Mouse (Mus musculus): ENCODE results near the gene Vdac2. TPM values are rescaled to one million over a fixed set of nuclear protein-coding genes. Genes with fewer than 3 reads are reported as not detected.

The Vdac2 gene
- polyA plus RNA-seq, 1 experiment from 2014 or later: 221 TPM

DNA sequence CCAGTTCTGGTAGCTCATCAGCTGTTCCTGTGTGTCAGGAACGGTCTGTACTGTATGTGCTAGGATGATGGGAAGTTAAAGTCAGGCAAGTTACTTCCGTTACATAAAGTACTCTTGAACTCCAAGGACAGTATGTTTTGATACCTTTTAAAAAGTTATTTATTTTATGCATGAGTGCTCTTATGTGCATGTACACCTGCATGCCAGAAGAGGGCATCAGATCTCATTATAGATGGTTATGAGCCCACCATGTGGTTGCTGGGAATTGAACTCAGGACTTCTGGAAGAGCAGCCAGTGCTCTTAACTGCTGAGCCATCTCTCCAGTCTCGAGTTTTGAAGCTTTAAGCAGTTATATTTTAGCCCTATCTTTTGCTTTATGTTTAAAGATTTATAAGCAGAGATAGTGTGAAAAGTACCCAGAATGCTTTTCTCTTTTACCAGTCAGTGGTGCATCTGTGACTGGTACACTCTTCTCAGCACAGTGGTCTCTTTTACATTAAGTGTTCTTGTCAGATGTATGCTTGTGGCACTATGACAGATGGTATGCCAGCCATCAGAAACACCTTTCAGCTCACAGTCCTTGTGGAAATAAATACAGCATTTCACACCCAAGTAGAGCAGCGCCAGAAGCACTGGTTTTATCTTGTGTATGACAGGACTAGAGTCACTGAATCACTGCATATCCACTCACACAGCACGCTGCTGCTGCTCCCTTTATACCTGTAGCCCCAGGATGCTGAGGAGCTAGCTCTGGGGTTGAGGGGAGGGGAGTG lies 17.0 kb downstream of the Vdac2 start:
- Histone ChIP-seq H3K36me3 (peaks cover 97% of the 10 kb centered on the region), H3K4me2 (replicated peaks) (no peak overlapping the region), H3K27ac (replicated peaks) (no peak overlapping the region), H3K27me3 (no peaks in the 10 kb centered on the region), H3K4me3 (replicated peaks) (no peak overlapping the region), H3K9me3 (replicated peaks) (no peaks in the 10 kb centered on the region), H3K4me1 (peaks cover 3% of the 10 kb centered on the region), H3K9ac (no peak overlapping the region)
- no peak for ATAC-seq (ENCODE audit: insufficient number of reproducible peaks, low FRiP score, low TSS enrichment, low read depth)
- WGBS: 89% methylated on average over 5 of the region's 5 CpGs

DNA sequence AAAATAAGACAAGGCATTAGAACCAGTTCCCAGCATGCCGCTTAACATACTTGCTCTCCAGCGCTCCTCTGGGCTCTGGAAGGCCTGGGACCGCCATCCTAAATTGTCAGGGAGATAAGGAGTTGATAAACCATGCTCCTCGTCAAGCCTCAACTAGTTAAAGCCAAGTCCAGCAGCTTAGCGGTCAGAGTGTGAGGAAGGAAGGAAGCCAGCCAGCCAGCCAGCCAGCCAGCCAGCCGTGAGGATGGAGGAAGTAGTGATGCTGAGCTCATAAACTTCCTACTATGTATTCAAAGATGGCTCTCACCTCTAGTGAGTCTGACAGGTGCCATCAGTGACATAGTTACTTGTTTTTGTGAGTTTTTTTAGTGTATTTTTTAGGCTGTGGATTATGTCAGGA lies 18.2 kb downstream of the Vdac2 start:
- Histone ChIP-seq H3K4me2 (replicated peaks) (no peak overlapping the region), H3K9ac (no peak overlapping the region), H3K4me1 (peaks cover 16% of the 10 kb centered on the region), H3K36me3 (peaks cover 85% of the 10 kb centered on the region), H3K9me3 (replicated peaks) (no peaks in the 10 kb centered on the region), H3K4me3 (replicated peaks) (no peak overlapping the region), H3K27me3 (no peaks in the 10 kb centered on the region), H3K27ac (replicated peaks) (no peak overlapping the region)
- ATAC-seq (ENCODE audit: insufficient number of reproducible peaks, low FRiP score, low TSS enrichment, low read depth): no peak
- 81% methylated on average over 6 of the region's 6 CpGs for WGBS

DNA sequence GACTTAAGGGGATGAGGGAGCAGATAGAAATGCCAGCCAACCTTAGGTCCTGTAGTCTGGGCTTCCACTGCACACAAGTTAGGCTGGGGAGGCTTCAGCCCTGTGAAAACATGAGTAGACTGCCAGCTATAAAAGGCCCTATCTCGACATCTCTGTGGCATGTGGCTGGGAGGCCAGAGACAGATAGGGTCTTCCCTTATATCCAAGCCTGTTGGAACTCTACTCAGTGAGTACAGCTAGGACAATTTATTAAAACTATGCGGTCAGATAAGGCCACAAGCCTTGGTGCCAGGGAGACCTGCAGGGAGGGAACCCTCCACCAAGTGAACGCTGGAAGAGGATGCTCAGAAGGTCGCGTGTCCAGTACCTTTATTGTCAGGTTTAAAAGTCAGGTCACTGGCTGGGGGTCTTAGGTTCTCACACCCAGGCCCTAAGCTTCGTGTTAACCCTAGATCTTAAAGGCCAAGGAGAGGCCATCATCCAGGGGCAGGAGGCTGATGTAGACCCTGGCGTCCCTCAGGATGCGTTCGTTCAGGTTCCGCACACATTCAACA lies 21.9 kb downstream of the Vdac2 start:
- H3K4me1 ChIP-seq: peaks cover 28% of the 10 kb centered on the region
- no peak overlapping the region for H3K9ac ChIP-seq
- H3K4me2 ChIP-seq (replicated peaks): peak overlapping the region; percentile 98
- peak overlapping the region; percentile 17 for H3K27ac ChIP-seq (replicated peaks)
- H3K27me3 ChIP-seq: no peaks in the 10 kb centered on the region
- H3K36me3 ChIP-seq: peaks cover 48% of the 10 kb centered on the region
- ATAC-seq (ENCODE audit: insufficient number of reproducible peaks, low FRiP score, low TSS enrichment, low read depth): no peak
- 25% methylated on average over 10 of the region's 10 CpGs for WGBS
- H3K4me3 ChIP-seq (replicated peaks): peak overlapping the region; percentile 79
- H3K9me3 ChIP-seq (replicated peaks): no peaks in the 10 kb centered on the region

DNA sequence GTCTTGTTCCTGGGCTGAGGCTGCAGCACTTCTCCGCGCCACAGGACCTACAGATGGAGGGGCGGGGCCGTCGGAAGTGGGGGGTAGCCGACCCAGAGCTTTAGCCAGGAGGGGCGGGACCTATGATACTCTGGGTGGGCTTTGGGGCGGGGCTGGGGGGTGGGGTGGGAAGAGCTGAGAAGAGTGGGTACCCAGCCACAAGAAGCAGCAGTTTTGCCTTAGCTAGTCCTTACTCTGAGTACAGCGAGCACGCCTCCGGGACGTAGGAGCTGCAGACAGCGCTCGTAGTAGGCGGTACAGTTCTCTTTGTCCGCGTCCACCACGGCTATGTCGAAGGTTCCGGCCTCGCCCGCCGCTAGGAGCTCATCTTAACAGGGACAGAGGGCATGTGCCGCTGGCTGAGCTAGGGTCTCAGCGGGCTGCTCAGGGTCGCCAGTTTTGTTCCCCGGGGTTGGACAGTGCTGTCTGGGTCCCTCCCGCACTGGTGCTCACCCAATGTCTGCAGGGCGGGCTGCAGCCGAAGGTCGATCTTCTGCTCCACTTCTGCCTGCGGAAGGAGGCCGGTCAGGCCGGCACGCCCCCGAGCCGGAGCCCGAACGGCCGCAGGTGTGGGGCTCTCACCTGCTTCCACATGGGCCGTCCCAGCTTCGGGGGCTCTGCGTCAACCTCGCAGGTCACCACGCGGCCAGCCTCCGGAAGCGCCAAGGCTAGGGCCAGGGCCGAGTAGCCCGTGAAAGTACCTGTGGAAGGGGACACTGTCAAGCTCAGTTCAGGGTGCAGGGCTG lies 22.5 kb downstream of the Vdac2 start:
- Histone ChIP-seq H3K9me3 (replicated peaks) (no peaks in the 10 kb centered on the region), H3K4me1 (peaks cover 35% of the 10 kb centered on the region), H3K27me3 (no peaks in the 10 kb centered on the region), H3K9ac (peak overlapping the region; percentile 60), H3K27ac (replicated peaks) (peak overlapping the region; percentile 17), H3K4me2 (replicated peaks) (peak overlapping the region; percentile 98), H3K4me3 (replicated peaks) (peak overlapping the region; percentile 79), H3K36me3 (peaks cover 41% of the 10 kb centered on the region)
- under 1% methylated on average over 50 of the region's 50 CpGs for WGBS
- peak; percentile 61; the same call in 1 of the 2 replicates for ATAC-seq (ENCODE audit: insufficient number of reproducible peaks, low FRiP score, low TSS enrichment, low read depth)

DNA sequence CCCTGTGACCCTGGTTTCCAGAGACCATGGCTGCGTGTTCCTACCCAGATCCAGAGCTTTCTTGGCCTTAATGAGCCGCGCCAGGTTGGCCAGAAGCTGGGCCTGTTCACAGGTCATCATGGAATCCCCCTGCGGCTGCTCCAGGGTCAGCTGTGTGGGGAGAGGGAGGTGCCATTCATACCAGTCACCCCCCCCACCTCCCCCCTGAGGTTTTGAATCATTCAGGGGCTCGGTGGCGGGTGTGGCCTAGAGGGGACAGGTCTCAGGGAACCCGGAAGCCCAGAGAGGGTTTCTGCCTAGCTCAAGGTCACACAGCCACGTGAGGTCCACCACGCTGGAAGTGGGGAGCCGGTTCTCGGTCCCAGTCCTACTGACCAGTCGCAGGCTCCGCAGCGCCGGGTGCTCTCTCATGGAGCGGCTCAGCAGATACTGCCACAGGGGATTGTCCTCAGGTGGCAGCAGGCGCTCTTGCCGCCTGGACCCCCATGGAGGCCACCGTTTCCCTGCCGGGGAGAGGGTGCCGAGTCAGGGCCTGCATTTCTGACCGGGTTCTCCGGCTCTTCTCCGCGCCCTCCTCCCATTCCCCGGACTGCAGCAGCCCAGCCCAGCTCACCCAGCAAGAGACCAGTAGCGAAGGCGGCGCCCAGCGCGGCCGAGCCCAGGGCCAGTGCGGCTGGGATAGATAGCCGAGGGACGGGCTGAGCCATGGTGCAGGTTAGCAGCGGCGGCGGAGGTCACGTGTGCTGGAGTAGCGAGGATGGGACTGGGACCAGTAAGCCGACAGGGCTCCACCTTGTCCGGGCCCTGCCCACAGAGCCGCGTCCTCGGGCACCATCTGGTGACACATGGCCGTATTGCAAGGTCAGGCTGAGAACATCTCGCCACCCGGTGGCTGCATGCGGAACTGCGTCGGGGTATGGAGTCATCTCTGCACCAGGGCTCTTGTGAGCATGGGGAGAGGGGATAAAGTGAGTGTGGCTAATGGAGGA lies 23.4 kb downstream of the Vdac2 start, which contains the start of gene Comtd1:
Gene Comtd1, minus strand, starts transcription at position 812 of the 989 bp plus-strand sequence.
- WGBS: under 1% methylated on average over 51 of the region's 51 CpGs
- Histone ChIP-seq H3K36me3 (peaks cover 33% of the 10 kb centered on the region), H3K4me1 (peaks cover 44% of the 10 kb centered on the region), H3K27me3 (no peaks in the 10 kb centered on the region), H3K27ac (replicated peaks) (peak within 1 kb of the TSS; percentile 17), H3K9me3 (replicated peaks) (no peaks in the 10 kb centered on the region), H3K9ac (peak within 1 kb of the TSS; percentile 60), H3K4me3 (replicated peaks) (peak within 1 kb of the TSS; percentile 79), H3K4me2 (replicated peaks) (peak within 1 kb of the TSS; percentile 98)
- peak; percentile 84 for ATAC-seq (ENCODE audit: insufficient number of reproducible peaks, low FRiP score, low TSS enrichment, low read depth)

DNA sequence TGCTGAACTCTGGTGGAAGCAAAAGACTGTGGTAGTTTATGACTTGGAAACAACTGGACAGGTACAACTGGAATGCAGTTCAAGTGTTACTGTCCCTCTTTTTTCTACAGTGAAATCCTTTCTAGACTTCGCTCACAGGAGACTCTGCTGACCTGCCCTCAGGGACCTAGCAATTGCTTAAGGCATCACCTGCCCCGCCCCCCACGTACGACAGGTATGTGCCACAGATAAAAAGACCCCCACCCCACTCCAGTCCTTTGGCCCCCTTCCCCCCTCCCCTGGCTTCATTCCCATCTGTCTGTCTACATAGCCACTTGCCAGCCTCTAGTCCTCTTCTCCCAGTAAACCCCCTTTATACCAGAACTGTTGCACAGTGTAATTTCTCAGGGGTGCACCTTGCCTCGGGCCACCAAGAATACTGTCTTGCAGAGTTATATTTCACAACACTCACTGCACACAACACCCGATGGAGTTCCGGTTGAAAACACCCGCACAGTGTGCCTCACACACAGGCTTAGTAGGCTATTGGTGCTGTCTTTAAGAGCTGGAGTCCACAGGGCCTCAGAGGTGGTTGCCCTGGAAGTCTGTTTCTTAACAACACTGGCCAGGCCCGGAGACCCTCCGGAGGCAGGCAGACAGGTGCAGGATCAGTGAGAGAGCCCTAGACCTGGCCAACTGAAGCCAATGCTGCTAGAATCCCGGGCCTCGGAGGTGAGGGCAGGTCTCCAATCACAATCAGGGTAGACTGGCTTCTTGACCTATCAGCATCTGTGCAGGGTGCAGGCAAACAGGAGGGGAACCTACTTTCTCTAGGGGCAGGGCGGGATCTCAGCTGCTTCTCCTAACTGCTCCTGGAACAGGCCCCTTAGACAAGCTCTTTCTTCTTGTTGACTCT lies 24.7 kb downstream of the Vdac2 start:
- Histone ChIP-seq H3K4me2 (replicated peaks) (no peak overlapping the region), H3K4me3 (replicated peaks) (no peak overlapping the region), H3K27ac (replicated peaks) (no peak overlapping the region), H3K9ac (no peak overlapping the region), H3K4me1 (peaks cover 53% of the 10 kb centered on the region), H3K27me3 (no peaks in the 10 kb centered on the region), H3K9me3 (replicated peaks) (no peaks in the 10 kb centered on the region), H3K36me3 (peaks cover 19% of the 10 kb centered on the region)
- WGBS: 84% methylated on average over 13 of the region's 13 CpGs
- no peak for ATAC-seq (ENCODE audit: insufficient number of reproducible peaks, low FRiP score, low TSS enrichment, low read depth)

DNA sequence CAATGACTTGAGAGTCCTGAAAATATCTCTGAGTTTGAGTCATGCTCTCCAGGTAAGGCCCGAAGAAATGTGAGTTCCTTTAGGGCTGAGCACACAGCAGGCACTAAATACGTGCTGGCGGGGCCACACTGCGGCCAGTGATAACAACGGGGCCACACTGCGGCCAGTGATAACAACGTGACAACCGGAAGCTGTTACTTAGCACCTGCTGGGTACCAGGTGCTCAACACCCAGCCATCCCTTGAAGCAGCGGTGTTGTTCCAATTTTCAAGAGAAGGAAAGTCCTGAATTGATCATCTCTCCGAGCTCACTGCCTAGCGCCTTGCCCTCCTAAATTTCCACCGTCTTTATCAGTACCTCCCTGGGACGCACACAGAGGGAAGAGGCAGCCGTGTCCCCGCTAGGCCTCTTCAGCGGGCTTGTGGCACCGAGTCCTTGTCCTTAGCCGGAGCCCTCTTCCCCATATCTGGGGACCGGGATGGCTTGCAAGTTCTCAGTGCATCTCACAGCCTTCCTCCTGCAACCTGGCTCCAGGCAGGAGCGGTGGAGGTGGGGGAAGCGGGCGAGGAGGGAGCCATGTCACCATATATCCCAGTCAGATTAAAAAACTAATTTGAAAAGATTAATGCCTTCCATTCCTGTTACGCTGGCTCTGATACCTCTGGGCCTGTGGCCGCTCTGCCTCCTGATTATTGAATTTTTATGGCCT lies 25.5 kb downstream of the Vdac2 start:
- H3K9me3 ChIP-seq (replicated peaks): no peaks in the 10 kb centered on the region
- H3K4me3 ChIP-seq (replicated peaks): no peak overlapping the region
- no peak overlapping the region for H3K4me2 ChIP-seq (replicated peaks)
- 74% methylated on average over 24 of the region's 24 CpGs for WGBS
- peaks cover 12% of the 10 kb centered on the region for H3K36me3 ChIP-seq
- H3K27me3 ChIP-seq: no peaks in the 10 kb centered on the region
- no peak overlapping the region for H3K9ac ChIP-seq
- no peak for ATAC-seq (ENCODE audit: insufficient number of reproducible peaks, low FRiP score, low TSS enrichment, low read depth)
- H3K4me1 ChIP-seq: peaks cover 53% of the 10 kb centered on the region
- H3K27ac ChIP-seq (replicated peaks): no peak overlapping the region

DNA sequence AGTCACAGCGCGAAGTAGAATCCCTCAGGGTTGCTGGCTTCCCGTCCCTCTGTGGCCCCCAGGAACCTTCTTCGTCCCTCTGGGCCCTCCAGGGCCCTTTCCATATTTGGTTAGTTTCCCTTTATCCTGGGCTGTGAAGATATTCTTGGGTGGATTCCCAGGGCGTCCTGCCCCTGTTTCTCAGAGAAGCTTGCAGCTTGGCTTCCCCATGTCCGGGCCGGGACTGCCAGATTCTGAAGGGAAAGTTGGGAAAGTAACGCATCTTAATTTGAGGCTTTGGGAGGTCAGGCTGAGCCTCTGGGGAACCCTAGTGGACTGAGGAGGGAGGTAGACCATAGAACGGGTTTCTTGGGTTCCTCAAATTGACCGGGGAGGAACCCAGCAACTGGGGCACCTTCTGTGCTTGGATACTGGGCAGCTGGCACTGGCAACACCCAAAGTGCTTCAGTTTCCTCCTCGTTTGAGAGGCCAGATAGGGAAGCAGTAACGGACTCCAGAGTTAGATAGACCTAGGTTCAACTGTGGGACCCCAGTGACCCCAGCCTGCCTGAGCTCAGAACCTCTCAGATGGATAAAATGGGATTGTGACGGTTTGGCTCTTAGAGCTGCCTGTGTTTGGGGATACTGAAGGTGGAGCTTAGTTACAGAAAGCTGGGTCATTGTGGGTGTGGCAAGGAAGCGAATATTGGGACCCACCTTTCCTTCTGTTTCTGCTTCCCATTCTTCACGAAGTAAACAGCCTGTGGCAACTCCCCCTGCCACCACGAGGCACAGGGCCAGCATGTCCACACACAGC lies 27.2 kb downstream of the Vdac2 start:
- Histone ChIP-seq H3K4me1 (peaks cover 48% of the 10 kb centered on the region), H3K27ac (replicated peaks) (no peak overlapping the region), H3K9me3 (replicated peaks) (no peaks in the 10 kb centered on the region), H3K27me3 (no peaks in the 10 kb centered on the region), H3K4me3 (replicated peaks) (no peak overlapping the region), H3K36me3 (no peaks in the 10 kb centered on the region), H3K9ac (no peak overlapping the region), H3K4me2 (replicated peaks) (no peak overlapping the region)
- ATAC-seq (ENCODE audit: insufficient number of reproducible peaks, low FRiP score, low TSS enrichment, low read depth): no peak
- WGBS: 72% methylated on average over 16 of the region's 16 CpGs

Measured in embryonic facial prominence, embryonic 15.5 days (tissue).